Mouse (Mus musculus) thymus, adult 2 months (tissue): ENCODE results near the gene Izumo2. TPM values are rescaled to one million over a fixed set of nuclear protein-coding genes. Genes with fewer than 3 reads are reported as not detected.

ENCODE experiments used
- DNase-seq: peaks from one replicate; pipeline ENCODE4 v3.0.0; 2021
- H3K27ac ChIP-seq: fragments of 200-500 bp; 2 replicates; pipeline ENCODE4 v1.5.1; 2012; ENCODE audit warnings: low read length, control low read depth; ENCODE audit not compliant: control insufficient read depth, insufficient read depth
- H3K27me3 ChIP-seq: fragments of 200-500 bp; 2 replicates; pipeline ENCODE4 v1.6.1; 2012; ENCODE audit warnings: mild to moderate bottlenecking, low read length, moderate library complexity, mixed read lengths; ENCODE audit not compliant: control insufficient read depth, insufficient read depth
- H3K36me3 ChIP-seq: fragments of 200-500 bp; 2 replicates; pipeline ENCODE4 v1.6.1; 2012; ENCODE audit warnings: mild to moderate bottlenecking, low read length, moderate library complexity; ENCODE audit not compliant: control insufficient read depth, insufficient read depth
- H3K4me1 ChIP-seq: fragments of 200-500 bp; replicated peaks from 2 replicates; pipeline ENCODE4 v1.6.1; 2012; ENCODE audit warnings: low read length; ENCODE audit not compliant: control insufficient read depth, insufficient read depth
- H3K4me3 ChIP-seq: fragments of 200-500 bp; 2 replicates; pipeline ENCODE4 v1.5.1; 2012; ENCODE audit warnings: mild to moderate bottlenecking, low read length, control low read depth, moderate library complexity; ENCODE audit not compliant: control insufficient read depth, insufficient read depth
- CTCF ChIP-seq: fragments of 200-500 bp; IDR thresholded peaks from 2 replicates; pipeline ENCODE4 v1.5.1; 2012; ENCODE audit warnings: mild to moderate bottlenecking, control low read depth, low read length, moderate library complexity, borderline replicate concordance; ENCODE audit not compliant: control insufficient read depth, poor library complexity, insufficient read depth; ENCODE audit errors: extremely low read depth
- POLR2A ChIP-seq: fragments of 200-500 bp; IDR thresholded peaks from 2 replicates; pipeline ENCODE4 v1.6.1; 2012; ENCODE audit warnings: mild to moderate bottlenecking, low read length, control low read depth, moderate library complexity; ENCODE audit not compliant: control insufficient read depth, poor library complexity, insufficient read depth; ENCODE audit errors: extremely low read depth
- WGBS: fragments of 180-500 bp; shearing (Covaris S2); methylation state at CpG from one replicate; pipeline ENCODE4 v1.1.7; 2018; 5-methylcytosine and 5-hydroxymethylcytosine counted together
- polyA plus RNA-seq: library from polyadenylated mRNA; depleted of rRNA; stranded (reverse); fragments of >200 nt; gene quantifications from 2 replicates; pipeline ENCODE4 v1.2.3, GENCODE M21; 2012

Gene Izumo2
- polyA plus RNA-seq, 1 experiment: not detected

GRCm38 (mm10) chr7:44667996-44668738, 40.4 kb upstream of the Izumo2 start:
- H3K27ac ChIP-seq: no peak overlapping the region
- TF ChIP-seq CTCF: no peak
- WGBS: 86% methylated on average over 13 of the region's 13 CpGs
- no peaks in the 10 kb centered on the region; the same call in 1 of the 2 replicates for H3K27me3 ChIP-seq
- H3K4me3 ChIP-seq: no peak overlapping the region
- DNase-seq: no peak
- no peaks in the 10 kb centered on the region for H3K4me1 ChIP-seq
- no peaks in the 10 kb centered on the region for H3K36me3 ChIP-seq

- no peak for DNase-seq
- no peak overlapping the region for H3K4me3 ChIP-seq
- H3K4me1 ChIP-seq: no peaks in the 10 kb centered on the region
- no peak for TF ChIP-seq CTCF
- no peak for TF ChIP-seq POLR2A
- H3K27me3 ChIP-seq: no peaks in the 10 kb centered on the region; the same call in 1 of the 2 replicates
- H3K36me3 ChIP-seq: no peaks in the 10 kb centered on the region
- 31% methylated on average over 21 of the region's 21 CpGs for WGBS
- no peak overlapping the region for H3K27ac ChIP-seq
Observed at GRCm38 (mm10) chr7:44669103-44669502, 39.4 kb upstream of the Izumo2 start.

GRCm38 (mm10) chr7:44670803-44671202, 37.7 kb upstream of the Izumo2 start, which contains the start of gene Myh14:
Gene Myh14 (minus strand): TSS chr7:44670843.
- no peaks in the 10 kb centered on the region for H3K4me1 ChIP-seq
- no peak within 1 kb of the TSS for H3K27ac ChIP-seq
- DNase-seq: peak; percentile 7
- H3K4me3 ChIP-seq: no peak within 1 kb of the TSS
- no peak for TF ChIP-seq CTCF
- no peak for TF ChIP-seq POLR2A
- no peaks in the 10 kb centered on the region for H3K36me3 ChIP-seq
- 8% methylated on average over 23 of the region's 23 CpGs for WGBS
- H3K27me3 ChIP-seq: no peaks in the 10 kb centered on the region; the same call in 1 of the 2 replicates

GRCm38 (mm10) chr7:44672193-44672592, 36.3 kb upstream of the Izumo2 start:
- no peaks in the 10 kb centered on the region for H3K36me3 ChIP-seq
- H3K4me3 ChIP-seq: no peak overlapping the region
- TF ChIP-seq CTCF (no peak), POLR2A (no peak)
- no peak for DNase-seq
- 82% methylated on average over 5 of the region's 5 CpGs for WGBS
- no peaks in the 10 kb centered on the region for H3K4me1 ChIP-seq
- no peaks in the 10 kb centered on the region; the same call in 1 of the 2 replicates for H3K27me3 ChIP-seq
- H3K27ac ChIP-seq: no peak overlapping the region

DNA sequence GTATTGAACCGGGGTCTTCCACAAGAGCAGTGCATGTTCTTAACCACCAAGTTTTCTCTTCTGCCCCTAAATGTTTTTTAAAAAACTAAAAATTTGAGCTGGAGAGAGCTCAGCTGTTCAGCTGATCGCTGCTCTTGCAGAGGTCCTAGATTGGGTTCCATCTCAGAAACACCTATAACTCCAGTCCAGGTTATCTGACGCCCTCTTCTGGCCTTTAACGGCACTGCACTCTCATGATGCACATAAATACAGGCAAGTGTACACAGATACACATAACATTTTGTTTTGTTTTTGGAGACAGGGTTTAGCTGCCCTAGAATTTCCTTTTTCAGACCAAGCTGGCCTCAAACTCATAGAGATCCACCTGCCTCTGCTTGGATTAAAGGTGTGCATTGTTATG, 34.0 kb upstream of the Izumo2 start:
- H3K4me3 ChIP-seq: no peak overlapping the region
- H3K27ac ChIP-seq: no peak overlapping the region
- no peaks in the 10 kb centered on the region for H3K4me1 ChIP-seq
- no peak for DNase-seq
- no peaks in the 10 kb centered on the region for H3K36me3 ChIP-seq
- TF ChIP-seq POLR2A (no peak), CTCF (no peak)
- no peaks in the 10 kb centered on the region; the same call in 1 of the 2 replicates for H3K27me3 ChIP-seq
- 74% methylated on average over 4 of the region's 4 CpGs for WGBS

GRCm38 (mm10) chr7:44675171-44675570, 33.4 kb upstream of the Izumo2 start:
- TF ChIP-seq CTCF (no peak), POLR2A (no peak)
- DNase-seq: no peak
- whole genome bisulfite sequencing: 12% methylated on average over 6 of the region's 6 CpGs
- H3K4me1 ChIP-seq: no peaks in the 10 kb centered on the region
- H3K4me3 ChIP-seq: no peak overlapping the region
- H3K36me3 ChIP-seq: no peaks in the 10 kb centered on the region
- no peaks in the 10 kb centered on the region; the same call in 1 of the 2 replicates for H3K27me3 ChIP-seq
- H3K27ac ChIP-seq: no peak overlapping the region

- DNase-seq: no peak
- H3K4me3 ChIP-seq: no peak overlapping the region
- 76% methylated on average over 4 of the region's 4 CpGs for WGBS
- H3K4me1 ChIP-seq: no peaks in the 10 kb centered on the region
- H3K36me3 ChIP-seq: no peaks in the 10 kb centered on the region
- no peak for TF ChIP-seq CTCF
- TF ChIP-seq POLR2A: no peak
- H3K27ac ChIP-seq: no peak overlapping the region
- no peaks in the 10 kb centered on the region for H3K27me3 ChIP-seq
Observed at GRCm38 (mm10) chr7:44676126-44676525, 32.4 kb upstream of the Izumo2 start.
